Mouse (Mus musculus) embryonic facial prominence, embryonic 13.5 days (tissue): ENCODE measurements around the gene Dnlz. TPM values are rescaled to one million over a fixed set of nuclear protein-coding genes. Genes with fewer than 3 reads are reported as not detected.

Source experiments
- ATAC-seq: fragments of 200-750 bp; cut with Nextera tagmentation; 2 replicates; pipeline ENCODE4 v1.8.0; 2017; ENCODE audit warnings: low read depth; ENCODE audit not compliant: insufficient number of reproducible peaks, insufficient read depth, low FRiP score, low TSS enrichment
- H3K27ac ChIP-seq: fragments of 300-500 bp; sonication (generic); 2 replicates; pipeline ENCODE4 v1.5.1; 2015; ENCODE audit warnings: moderate library complexity, mild to moderate bottlenecking, inconsistent platforms
- H3K27me3 ChIP-seq: fragments of 300-500 bp; sonication (generic); 2 replicates; pipeline ENCODE4 v1.6.1; 2015; ENCODE audit warnings: mild to moderate bottlenecking, inconsistent platforms
- H3K36me3 ChIP-seq: fragments of 300-500 bp; sonication (generic); 2 replicates; pipeline ENCODE4 v1.6.1; 2015; ENCODE audit warnings: mild to moderate bottlenecking, inconsistent platforms
- H3K4me1 ChIP-seq: fragments of 300-500 bp; sonication (generic); 2 replicates; pipeline ENCODE4 v1.6.1; 2015; ENCODE audit warnings: inconsistent platforms
- H3K4me2 ChIP-seq: fragments of 300-500 bp; sonication (generic); 2 replicates; pipeline ENCODE4 v1.6.1; 2015; ENCODE audit warnings: moderate library complexity, mild to moderate bottlenecking, inconsistent platforms
- H3K4me3 ChIP-seq: fragments of 300-500 bp; sonication (generic); 2 replicates; pipeline ENCODE4 v1.5.1; 2015; ENCODE audit warnings: mild to moderate bottlenecking, inconsistent platforms
- H3K9ac ChIP-seq: fragments of 300-500 bp; sonication (generic); 2 replicates; pipeline ENCODE4 v1.6.1; 2015; ENCODE audit warnings: mild to moderate bottlenecking, inconsistent platforms
- H3K9me3 ChIP-seq: fragments of 300-500 bp; sonication (generic); 2 replicates; pipeline ENCODE4 v1.6.1; 2016; ENCODE audit warnings: inconsistent platforms
- WGBS: fragments of 180-500 bp; shearing (Covaris S2); methylation state at CpG from one replicate; pipeline ENCODE4 v1.1.7; 2015; ENCODE audit warnings: mixed read lengths; 5-methylcytosine and 5-hydroxymethylcytosine counted together
- polyA plus RNA-seq: library from polyadenylated mRNA; unstranded; fragments of >200 nt; fragmentation: Nextera tagmentation; extraction: Ambion mirVana; gene quantifications from 2 replicates; pipeline ENCODE4 v1.2.1, GENCODE M21; 2015

The Dnlz gene
- polyA plus RNA-seq, 1 experiment from 2014 or later, result 32.1 TPM

DNA sequence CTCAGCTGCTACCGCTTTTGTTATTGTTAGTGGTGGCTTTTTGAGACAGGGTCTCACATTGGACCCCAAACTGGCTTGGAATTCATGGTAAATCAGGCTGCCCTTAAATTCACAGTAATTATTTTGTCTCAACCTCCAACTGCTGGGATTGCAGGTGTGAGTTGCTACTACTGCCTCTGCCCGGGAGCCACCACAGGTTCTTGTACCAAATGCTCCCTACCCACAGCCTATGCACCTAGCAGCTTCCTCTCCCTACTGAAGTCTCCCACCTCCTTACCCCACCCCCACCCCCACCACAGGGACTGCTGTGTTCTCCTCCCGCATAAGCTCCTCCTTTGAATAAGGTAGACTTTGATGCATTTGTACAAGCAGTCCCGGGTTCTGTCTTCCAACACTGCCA is 4.3 kb upstream of the Dnlz start:
- Histone ChIP-seq H3K9me3 (no peaks in the 10 kb centered on the region), H3K9ac (no peak overlapping the region), H3K4me3 (no peak overlapping the region), H3K27ac (no peak overlapping the region), H3K27me3 (no peaks in the 10 kb centered on the region), H3K36me3 (no peaks in the 10 kb centered on the region), H3K4me2 (no peak overlapping the region), H3K4me1 (peaks cover 7% of the 10 kb centered on the region)
- WGBS, result 79% methylated on average over 4 of the region's 4 CpGs
- no peak for ATAC-seq

DNA sequence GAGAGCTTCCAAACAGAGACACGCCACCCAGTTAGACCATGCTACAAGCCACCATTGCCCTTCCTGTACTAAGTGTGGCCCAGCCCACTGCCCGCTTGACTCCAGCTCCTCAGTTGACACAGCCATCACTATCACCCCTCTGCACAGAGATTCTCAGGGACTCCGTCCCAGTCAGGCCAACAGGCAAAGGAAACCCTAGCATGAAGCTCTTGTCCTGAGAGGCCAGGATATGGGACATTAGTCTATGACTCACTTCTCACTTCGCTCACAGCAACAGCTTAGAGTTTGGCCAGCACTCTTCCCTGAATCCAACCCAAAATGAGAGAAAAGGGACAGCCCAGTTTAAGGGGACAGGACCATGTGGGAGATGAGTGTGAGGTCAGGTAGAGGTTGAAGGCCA is 2.5 kb upstream of the Dnlz start:
- WGBS, result 86% methylated on average over 4 of the region's 4 CpGs
- no peak for ATAC-seq
- H3K4me2 ChIP-seq, result no peak overlapping the region

DNA sequence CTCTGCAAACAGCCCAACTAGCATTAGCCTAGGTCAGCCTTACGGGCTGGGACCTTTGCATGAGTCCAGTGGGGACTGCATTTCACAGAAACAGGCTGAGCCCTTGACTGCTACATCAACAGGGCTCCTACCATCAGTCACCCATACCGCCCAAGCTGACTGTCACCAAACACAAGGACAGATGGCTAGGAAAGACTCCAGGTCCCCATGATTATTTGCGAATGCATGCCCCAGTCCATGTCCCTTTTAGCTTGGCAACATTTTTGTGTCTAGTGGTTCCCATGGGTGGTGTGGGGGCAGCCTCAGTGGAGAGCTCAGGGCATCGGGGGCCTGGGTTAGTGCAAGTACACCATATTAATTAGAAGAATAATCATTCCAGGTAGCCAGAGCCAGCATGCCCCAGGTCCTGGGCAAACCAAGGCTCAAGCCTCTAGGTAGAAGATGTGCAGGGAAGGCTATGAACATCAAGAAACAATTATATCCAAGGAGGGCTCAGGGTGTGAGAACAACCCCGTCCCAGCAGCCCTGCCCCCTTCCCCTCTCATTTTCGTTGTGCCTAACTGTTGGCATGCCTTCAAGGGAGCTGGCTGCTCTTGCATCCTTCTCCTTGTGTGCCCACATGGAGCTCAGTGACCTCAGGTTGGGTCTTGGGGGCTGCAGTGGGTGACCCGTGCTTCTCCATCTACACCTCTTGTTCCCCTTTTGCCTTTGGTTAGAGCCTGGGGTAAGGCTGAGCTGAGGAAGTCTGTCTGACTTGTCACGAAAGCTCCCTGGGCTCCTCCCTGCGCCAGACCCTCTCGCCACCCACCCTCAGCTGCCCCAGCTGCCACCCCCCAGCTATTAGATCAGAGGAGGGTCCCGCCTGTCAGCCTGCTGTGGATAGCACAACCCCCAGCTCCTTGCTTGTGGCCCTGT is 1.4 kb upstream of the Dnlz start:
- ATAC-seq, result no peak
- H3K27me3 ChIP-seq, result no peaks in the 10 kb centered on the region
- peak overlapping the region; percentile 71; the same call in 1 of the 2 replicates for H3K4me3 ChIP-seq
- H3K9me3 ChIP-seq, result no peaks in the 10 kb centered on the region
- peaks cover 25% of the 10 kb centered on the region for H3K4me1 ChIP-seq
- 87% methylated on average over 11 of the region's 11 CpGs for WGBS
- H3K9ac ChIP-seq, result peak overlapping the region; percentile 92
- H3K4me2 ChIP-seq, result peak overlapping the region; percentile 70
- no peak overlapping the region for H3K27ac ChIP-seq
- peaks cover 20% of the 10 kb centered on the region for H3K36me3 ChIP-seq

More for the DNA sequence above, 2.5 kb upstream of the Dnlz start:
- H3K4me1 ChIP-seq, result peaks cover 18% of the 10 kb centered on the region
- no peak overlapping the region for H3K9ac ChIP-seq
- H3K36me3 ChIP-seq, result peaks cover 9% of the 10 kb centered on the region
- H3K27me3 ChIP-seq, result no peaks in the 10 kb centered on the region
- no peak overlapping the region for H3K27ac ChIP-seq
- H3K9me3 ChIP-seq, result no peaks in the 10 kb centered on the region
- H3K4me3 ChIP-seq, result no peak overlapping the region

DNA sequence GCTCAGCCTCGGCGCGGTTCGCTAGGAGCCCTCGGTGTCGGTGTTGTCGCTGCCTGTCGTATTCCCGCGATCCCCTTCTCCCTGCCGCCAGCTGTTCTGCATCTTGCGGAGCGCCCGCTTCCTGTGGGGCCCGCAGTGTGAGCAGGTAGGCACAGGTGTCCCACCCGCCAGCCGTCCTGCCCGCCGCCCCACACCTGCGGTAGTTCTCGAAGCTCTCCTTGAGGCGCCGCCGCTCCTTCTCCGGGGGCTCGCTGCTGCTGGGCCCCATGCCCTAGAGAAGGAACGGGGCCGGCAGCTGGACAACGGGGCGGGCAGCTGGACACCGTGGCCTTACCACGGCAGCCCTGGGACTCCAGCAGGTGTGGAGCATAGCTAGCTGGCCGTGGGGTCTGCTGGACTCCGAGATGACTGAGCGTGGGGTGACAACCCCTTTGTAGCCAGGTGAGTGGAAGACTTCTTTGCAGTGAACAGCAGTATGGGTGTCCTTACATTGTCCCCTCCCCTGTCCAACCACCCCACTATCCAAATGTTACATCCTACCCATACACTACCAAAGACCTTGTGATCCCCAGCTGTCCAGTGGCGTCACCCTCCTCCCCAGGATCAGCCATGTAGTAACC is 491 bp upstream of the Dnlz start:
- no peak for ATAC-seq
- WGBS, result 2% methylated on average over 36 of the region's 36 CpGs
- Histone ChIP-seq H3K27me3 (no peaks in the 10 kb centered on the region), H3K4me1 (peaks cover 33% of the 10 kb centered on the region), H3K9ac (peak overlapping the region; percentile 92), H3K4me3 (peak overlapping the region; percentile 71), H3K36me3 (peaks cover 29% of the 10 kb centered on the region), H3K4me2 (peak overlapping the region; percentile 70), H3K27ac (0 out of 2 replicates have a peak overlapping the region, but pooled peaks have one; percentile 39), H3K9me3 (no peaks in the 10 kb centered on the region)

DNA sequence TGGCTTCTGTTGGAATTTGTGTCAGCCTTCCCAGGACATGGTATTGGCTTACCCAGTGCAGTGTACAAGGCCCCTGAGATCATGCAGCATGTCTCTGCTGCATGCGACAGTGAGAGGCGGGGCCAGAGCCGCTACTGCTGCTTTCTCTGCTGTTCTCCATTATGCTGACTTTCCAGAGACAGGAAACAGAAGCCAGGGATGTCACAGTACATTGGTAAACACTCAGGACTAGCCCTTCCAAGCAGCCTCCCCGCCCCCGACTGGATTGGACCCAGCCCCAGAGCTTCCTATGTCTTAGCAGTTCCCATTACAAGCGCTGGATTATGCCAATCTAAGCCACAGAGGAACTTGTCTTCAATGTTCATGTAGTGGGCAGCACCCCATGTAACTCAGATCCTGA is 3.7 kb downstream of the Dnlz start:
- no peaks in the 10 kb centered on the region for H3K27me3 ChIP-seq
- H3K9me3 ChIP-seq, result no peaks in the 10 kb centered on the region
- H3K9ac ChIP-seq, result peak overlapping the region; percentile 54; the same call in 1 of the 2 replicates
- no peak for ATAC-seq
- no peak overlapping the region for H3K4me3 ChIP-seq
- no peak overlapping the region for H3K4me2 ChIP-seq
- H3K27ac ChIP-seq, result peak overlapping the region; percentile 82
- peaks cover 40% of the 10 kb centered on the region for H3K4me1 ChIP-seq
- 46% methylated on average over 6 of the region's 6 CpGs for WGBS
- H3K36me3 ChIP-seq, result peaks cover 71% of the 10 kb centered on the region

DNA sequence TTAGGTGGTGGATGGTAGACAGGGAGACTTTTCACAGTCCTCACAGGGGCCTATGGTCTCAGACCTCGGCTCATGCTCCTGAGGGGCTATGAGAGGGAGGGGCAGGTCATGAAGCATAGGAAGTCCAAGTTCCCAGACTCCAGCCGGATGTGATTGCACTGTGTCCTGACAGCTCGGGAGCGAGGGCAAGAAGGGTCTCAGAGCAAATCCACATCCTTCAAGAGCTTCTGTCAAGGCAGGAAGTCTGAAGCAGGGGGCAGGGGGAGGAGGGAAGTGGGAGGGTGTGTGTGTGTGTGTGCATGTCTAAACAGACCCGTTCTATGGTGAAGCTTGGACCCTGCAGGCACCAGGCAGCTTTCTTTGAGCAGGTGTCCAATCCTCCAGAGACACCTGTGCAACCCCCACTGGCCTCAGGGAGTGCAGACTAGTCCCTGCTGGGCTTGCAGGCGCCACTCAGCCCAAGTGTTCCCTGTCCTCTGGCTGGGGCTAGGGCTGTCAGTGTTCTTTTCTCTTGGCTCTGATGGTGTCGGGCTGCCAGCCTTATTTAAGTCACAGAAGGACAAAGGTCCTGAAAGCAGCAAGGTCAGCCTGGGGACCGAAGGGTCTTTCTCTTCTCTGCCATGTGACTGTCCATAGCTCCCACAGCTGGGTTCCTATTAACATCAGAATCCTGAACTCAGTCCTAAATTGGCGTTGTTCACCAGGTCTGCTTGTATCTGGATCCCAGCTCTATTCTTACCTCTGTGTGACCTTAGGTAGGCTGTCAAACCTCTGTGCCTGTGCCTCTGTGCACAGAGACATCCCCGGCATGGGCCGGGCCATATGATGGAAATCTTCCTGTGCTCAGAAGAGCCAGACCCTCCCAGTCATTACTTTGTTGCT is 9.1 kb downstream of the Dnlz start:
- H3K4me3 ChIP-seq, result no peak overlapping the region
- H3K27ac ChIP-seq, result peak overlapping the region; percentile 24; the same call in 1 of the 2 replicates
- H3K27me3 ChIP-seq, result no peaks in the 10 kb centered on the region
- WGBS, result 64% methylated on average over 11 of the region's 11 CpGs
- no peak for ATAC-seq
- no peaks in the 10 kb centered on the region for H3K9me3 ChIP-seq
- H3K4me2 ChIP-seq, result no peak overlapping the region
- no peak overlapping the region for H3K9ac ChIP-seq
- H3K4me1 ChIP-seq, result peaks cover 12% of the 10 kb centered on the region
- H3K36me3 ChIP-seq, result peaks cover 95% of the 10 kb centered on the region

DNA sequence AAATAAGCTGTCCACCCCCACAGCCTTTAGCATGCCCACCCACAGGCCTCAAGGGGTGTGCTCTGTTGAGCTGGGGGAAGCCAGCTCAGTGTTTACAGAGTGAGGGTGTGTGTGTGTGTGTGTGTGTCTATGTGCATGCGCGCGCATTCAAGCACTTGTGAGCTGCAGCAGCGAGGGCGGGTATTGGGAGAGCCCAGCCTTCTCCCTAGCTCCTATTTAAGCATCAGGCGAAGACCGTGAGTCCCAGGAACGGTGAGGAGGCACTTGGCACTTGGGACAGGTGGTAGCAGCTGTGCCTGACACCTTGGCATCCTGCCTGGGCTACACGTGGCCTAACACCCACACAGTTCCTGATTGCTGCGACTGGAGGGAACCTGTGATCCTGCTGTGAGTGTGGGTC is 9.9 kb downstream of the Dnlz start:
- WGBS, result 79% methylated on average over 10 of the region's 10 CpGs
- peaks cover 87% of the 10 kb centered on the region for H3K36me3 ChIP-seq
- H3K4me1 ChIP-seq, result peaks cover 3% of the 10 kb centered on the region
- no peak overlapping the region for H3K4me2 ChIP-seq
- H3K4me3 ChIP-seq, result no peak overlapping the region
- H3K27me3 ChIP-seq, result no peaks in the 10 kb centered on the region
- no peak; the same call in 1 of the 2 replicates for ATAC-seq
- peak overlapping the region; percentile 24; the same call in 1 of the 2 replicates for H3K27ac ChIP-seq
- H3K9ac ChIP-seq, result no peak overlapping the region
- no peaks in the 10 kb centered on the region for H3K9me3 ChIP-seq

DNA sequence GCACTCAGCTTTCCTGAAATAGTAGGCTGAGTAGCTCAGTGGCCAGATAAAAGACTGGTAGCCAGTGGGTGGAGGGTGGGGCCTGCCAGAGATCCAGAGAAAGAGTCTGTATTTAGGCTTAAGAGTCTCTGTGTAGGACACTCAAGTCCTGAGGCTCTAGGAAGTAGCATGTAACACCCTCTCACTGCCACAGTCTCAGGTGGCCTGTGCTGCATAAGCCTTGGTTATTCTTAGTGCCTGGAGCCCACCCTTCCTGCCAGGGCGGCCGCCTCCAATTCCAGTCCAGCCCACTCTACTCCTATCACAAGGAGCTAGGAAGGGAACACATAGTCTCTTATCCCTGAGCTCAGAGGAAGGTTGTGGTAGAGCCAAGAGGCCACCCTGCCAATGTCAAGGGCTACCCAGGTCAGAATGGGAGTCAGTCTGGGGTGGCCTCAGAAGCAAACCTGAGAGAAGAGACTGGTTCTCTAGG is 10.4 kb downstream of the Dnlz start:
- WGBS, result 95% methylated on average over 2 of the region's 2 CpGs

DNA sequence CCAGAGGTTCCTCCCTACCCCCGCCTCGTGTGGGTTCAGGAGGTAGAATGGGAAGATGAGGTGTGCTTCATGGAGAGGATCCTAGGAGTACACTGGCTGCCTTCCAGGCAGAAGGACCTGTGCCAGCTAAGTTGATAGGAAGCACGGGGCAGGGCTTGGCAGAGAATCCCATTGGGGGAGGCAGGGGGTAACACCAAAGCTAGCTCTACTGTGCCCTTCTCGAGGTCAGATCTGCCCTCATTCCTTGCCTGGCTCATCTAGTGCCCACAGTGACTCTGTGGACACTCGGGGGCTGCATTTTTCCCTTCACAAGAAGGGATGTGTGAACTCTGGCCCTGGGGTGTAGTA is 12.7 kb downstream of the Dnlz start:
- Histone ChIP-seq H3K4me2 (no peak overlapping the region), H3K9ac (no peak overlapping the region), H3K9me3 (no peaks in the 10 kb centered on the region), H3K27me3 (no peaks in the 10 kb centered on the region), H3K4me1 (no peaks in the 10 kb centered on the region), H3K27ac (no peak overlapping the region), H3K36me3 (peaks cover 59% of the 10 kb centered on the region), H3K4me3 (no peak overlapping the region)
- 88% methylated on average over 5 of the region's 5 CpGs for WGBS
- ATAC-seq, result no peak

More for the DNA sequence above, 10.4 kb downstream of the Dnlz start:
- peaks cover 82% of the 10 kb centered on the region for H3K36me3 ChIP-seq
- ATAC-seq, result no peak
- H3K27ac ChIP-seq, result no peak overlapping the region
- no peaks in the 10 kb centered on the region for H3K9me3 ChIP-seq
- no peaks in the 10 kb centered on the region for H3K27me3 ChIP-seq
- H3K9ac ChIP-seq, result no peak overlapping the region
- no peak overlapping the region for H3K4me2 ChIP-seq
- H3K4me1 ChIP-seq, result no peaks in the 10 kb centered on the region
- no peak overlapping the region for H3K4me3 ChIP-seq

DNA sequence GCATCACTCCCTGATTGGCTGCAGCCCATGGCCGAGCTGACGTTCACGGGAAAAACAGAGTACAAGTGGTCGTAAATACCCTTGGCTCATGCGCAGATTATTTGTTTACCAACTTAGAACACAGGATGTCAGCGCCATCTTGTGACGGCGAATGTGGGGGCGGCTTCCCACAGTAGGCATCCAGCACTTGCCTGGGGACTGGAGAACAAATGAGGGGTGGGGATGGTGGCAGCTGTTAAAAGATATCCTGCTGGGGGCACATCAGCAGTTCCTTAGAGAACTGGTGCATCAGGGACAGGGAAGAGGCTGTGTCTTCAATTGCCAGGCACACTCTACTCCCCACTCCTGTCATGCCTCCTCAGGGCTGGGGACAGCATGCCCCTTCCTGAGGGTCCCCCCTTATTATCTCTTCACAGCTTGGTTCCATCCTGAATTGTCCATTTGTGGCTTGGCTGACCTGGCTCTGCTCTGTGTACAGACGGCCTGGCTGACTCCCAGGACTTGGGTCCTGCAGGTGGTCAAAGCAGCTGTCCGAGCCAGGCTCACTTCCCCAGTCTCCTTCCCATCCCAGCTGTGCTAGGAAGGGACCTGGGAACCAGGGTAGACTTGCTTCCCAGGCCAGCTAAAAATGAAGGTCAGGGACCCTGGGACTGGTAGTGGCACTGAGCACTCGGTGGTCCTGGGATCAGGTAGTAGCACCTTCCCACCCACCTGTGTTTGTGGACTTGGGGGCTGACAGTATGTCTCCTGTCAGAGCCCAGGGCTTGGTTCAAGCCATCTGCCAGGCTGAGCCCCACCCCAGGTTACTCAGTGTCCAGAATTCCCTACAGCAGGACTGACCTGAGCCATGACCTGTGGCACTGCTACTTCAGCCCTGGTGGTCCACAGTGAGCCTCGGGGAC is 13.4 kb downstream of the Dnlz start:
- no peak for ATAC-seq
- H3K36me3 ChIP-seq, result peaks cover 52% of the 10 kb centered on the region
- no peaks in the 10 kb centered on the region for H3K27me3 ChIP-seq
- H3K4me1 ChIP-seq, result no peaks in the 10 kb centered on the region
- no peak overlapping the region for H3K27ac ChIP-seq
- no peak overlapping the region for H3K9ac ChIP-seq
- WGBS, result 88% methylated on average over 9 of the region's 13 CpGs
- no peak overlapping the region for H3K4me2 ChIP-seq
- H3K4me3 ChIP-seq, result no peak overlapping the region
- no peaks in the 10 kb centered on the region for H3K9me3 ChIP-seq
